Mouse (Mus musculus): ENCODE results near the gene Cldn4. TPM values are rescaled to one million over a fixed set of nuclear protein-coding genes. Genes with fewer than 3 reads are reported as not detected.

The Cldn4 gene
- polyA plus RNA-seq, 1 experiment from 2014 or later = 52.1 TPM

- ATAC-seq (ENCODE audit: insufficient number of reproducible peaks, low FRiP score, low TSS enrichment, low read depth) = no peak
- Histone ChIP-seq H3K27ac (replicated peaks) (no peak overlapping the region), H3K27me3 (no peaks in the 10 kb centered on the region), H3K36me3 (no peaks in the 10 kb centered on the region), H3K9ac (no peak overlapping the region), H3K4me3 (replicated peaks) (no peak overlapping the region), H3K4me1 (no peaks in the 10 kb centered on the region), H3K9me3 (replicated peaks) (0 out of 2 replicates have a peak, but pooled peaks cover 4% of the 10 kb centered on the region), H3K4me2 (replicated peaks) (no peak overlapping the region)
- 74% methylated on average over 3 of the region's 3 CpGs for WGBS
Measured at GRCm38 (mm10) chr5:134913352-134913751, 33.4 kb downstream of the Cldn4 start.

DNA sequence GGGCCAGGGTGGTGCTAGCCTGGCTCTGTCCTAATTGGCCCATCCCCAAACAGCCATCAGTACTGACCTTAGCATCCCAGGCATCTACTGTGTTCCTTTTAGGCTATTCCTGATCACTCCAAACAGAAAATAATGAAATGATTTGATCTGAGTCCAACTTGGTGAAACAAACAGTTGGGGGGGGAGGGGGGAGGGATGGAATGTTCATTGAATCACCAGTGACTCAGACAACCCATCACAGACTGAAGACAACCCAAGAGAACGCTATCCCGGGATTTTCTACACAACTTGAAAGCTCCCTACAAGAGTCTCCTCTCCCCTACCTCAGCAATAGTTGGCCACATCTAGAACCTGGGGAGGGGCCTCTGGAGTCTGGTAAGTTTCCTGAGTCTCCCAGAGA is 34.8 kb downstream of the Cldn4 start:
- H3K4me3 ChIP-seq (replicated peaks) = no peak overlapping the region
- H3K9ac ChIP-seq = no peak overlapping the region
- no peak overlapping the region for H3K27ac ChIP-seq (replicated peaks)
- H3K4me2 ChIP-seq (replicated peaks) = no peak overlapping the region
- H3K9me3 ChIP-seq (replicated peaks) = no peaks in the 10 kb centered on the region
- H3K36me3 ChIP-seq = no peaks in the 10 kb centered on the region
- H3K27me3 ChIP-seq = no peaks in the 10 kb centered on the region
- 0 out of 2 replicates have a peak, but pooled peaks cover 2% of the 10 kb centered on the region for H3K4me1 ChIP-seq
- 84% methylated on average over 2 of the region's 2 CpGs for WGBS
- no peak for ATAC-seq (ENCODE audit: insufficient number of reproducible peaks, low FRiP score, low TSS enrichment, low read depth)

- peak; percentile 73 for ATAC-seq (ENCODE audit: insufficient number of reproducible peaks, low FRiP score, low TSS enrichment, low read depth)
- H3K36me3 ChIP-seq = no peaks in the 10 kb centered on the region
- no peak overlapping the region for H3K9ac ChIP-seq
- no peaks in the 10 kb centered on the region for H3K9me3 ChIP-seq (replicated peaks)
- 0 out of 2 replicates have a peak, but pooled peaks cover 3% of the 10 kb centered on the region for H3K4me1 ChIP-seq
- no peak overlapping the region for H3K4me2 ChIP-seq (replicated peaks)
- no peak overlapping the region for H3K4me3 ChIP-seq (replicated peaks)
- no peaks in the 10 kb centered on the region for H3K27me3 ChIP-seq
- under 1% methylated on average over 13 of the region's 13 CpGs for WGBS
- no peak overlapping the region for H3K27ac ChIP-seq (replicated peaks)
Measured at GRCm38 (mm10) chr5:134907135-134907534, 39.6 kb downstream of the Cldn4 start.

DNA sequence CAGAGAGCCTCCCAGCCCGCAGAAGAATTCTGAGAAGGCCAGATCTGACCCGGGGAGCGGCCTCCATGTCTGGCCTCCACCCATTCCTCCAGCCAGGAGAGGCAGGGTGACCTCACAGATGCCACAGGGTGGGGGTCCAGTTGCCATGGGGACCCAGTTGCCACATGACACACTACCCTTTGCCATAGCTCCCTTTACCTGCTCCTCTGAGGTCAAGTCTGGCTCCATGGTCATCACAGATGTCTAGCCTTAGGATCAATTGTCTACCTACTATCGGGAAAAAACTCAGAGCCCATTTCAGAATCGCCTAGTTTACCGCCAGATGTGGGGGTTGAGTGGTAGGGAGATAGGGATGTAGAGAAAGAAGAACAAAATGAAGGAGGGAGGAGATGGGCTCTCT is 40.1 kb downstream of the Cldn4 start, which contains the start of gene Tmem270:
Tmem270 (minus strand) TSS at position 101 of the 400 bp plus-strand sequence.
- ATAC-seq (ENCODE audit: insufficient number of reproducible peaks, low FRiP score, low TSS enrichment, low read depth) = no peak
- Histone ChIP-seq H3K9ac (no peak within 1 kb of the TSS), H3K9me3 (replicated peaks) (no peaks in the 10 kb centered on the region), H3K27ac (replicated peaks) (no peak within 1 kb of the TSS), H3K4me1 (0 out of 2 replicates have a peak, but pooled peaks cover 3% of the 10 kb centered on the region), H3K36me3 (no peaks in the 10 kb centered on the region), H3K4me2 (replicated peaks) (no peak within 1 kb of the TSS), H3K27me3 (no peaks in the 10 kb centered on the region), H3K4me3 (replicated peaks) (no peak within 1 kb of the TSS)
- 83% methylated on average over 6 of the region's 6 CpGs for WGBS

DNA sequence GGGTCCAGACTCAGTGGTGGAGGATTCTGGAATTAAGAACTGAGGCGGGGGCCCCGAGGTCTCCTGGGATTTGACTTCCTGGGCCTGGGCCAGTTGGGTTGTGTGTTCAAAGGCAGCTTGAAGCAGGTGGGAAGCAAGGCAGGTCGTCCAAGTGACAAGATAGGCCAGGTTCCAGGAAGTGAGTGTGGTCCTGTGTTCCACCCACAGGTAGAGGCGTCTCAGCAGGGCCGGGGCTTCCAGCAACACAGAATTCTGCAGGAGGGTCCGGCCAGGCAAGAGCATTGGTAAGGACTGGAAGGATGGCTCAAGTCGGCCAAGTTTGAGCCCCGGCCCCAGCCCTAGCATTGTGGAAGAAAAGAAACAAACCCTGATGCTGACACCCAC is 45.1 kb downstream of the Cldn4 start:
- no peak overlapping the region for H3K27ac ChIP-seq (replicated peaks)
- WGBS = 65% methylated on average over 8 of the region's 8 CpGs
- no peak overlapping the region for H3K4me3 ChIP-seq (replicated peaks)
- H3K4me1 ChIP-seq = peaks cover 21% of the 10 kb centered on the region
- no peaks in the 10 kb centered on the region for H3K36me3 ChIP-seq
- H3K4me2 ChIP-seq (replicated peaks) = no peak overlapping the region
- H3K9me3 ChIP-seq (replicated peaks) = no peaks in the 10 kb centered on the region
- no peak overlapping the region for H3K9ac ChIP-seq
- H3K27me3 ChIP-seq = no peaks in the 10 kb centered on the region; the same call in 1 of the 2 replicates
- no peak for ATAC-seq (ENCODE audit: insufficient number of reproducible peaks, low FRiP score, low TSS enrichment, low read depth)

GRCm38 (mm10) chr5:134901012-134901643 is 45.6 kb downstream of the Cldn4 start:
- ATAC-seq (ENCODE audit: insufficient number of reproducible peaks, low FRiP score, low TSS enrichment, low read depth) = no peak
- WGBS = 30% methylated on average over 12 of the region's 12 CpGs

GRCm38 (mm10) chr5:134897596-134897995 is 49.1 kb downstream of the Cldn4 start:
- no peaks in the 10 kb centered on the region; the same call in 1 of the 2 replicates for H3K27me3 ChIP-seq
- H3K36me3 ChIP-seq = no peaks in the 10 kb centered on the region
- no peaks in the 10 kb centered on the region for H3K9me3 ChIP-seq (replicated peaks)
- H3K4me2 ChIP-seq (replicated peaks) = no peak overlapping the region
- H3K4me1 ChIP-seq = peaks cover 49% of the 10 kb centered on the region
- H3K27ac ChIP-seq (replicated peaks) = peak overlapping the region; percentile 48
- no peak overlapping the region for H3K9ac ChIP-seq
- H3K4me3 ChIP-seq (replicated peaks) = no peak overlapping the region
- WGBS = 63% methylated on average over 17 of the region's 17 CpGs
- no peak for ATAC-seq (ENCODE audit: insufficient number of reproducible peaks, low FRiP score, low TSS enrichment, low read depth)

More at GRCm38 (mm10) chr5:134901012-134901643, 45.6 kb downstream of the Cldn4 start:
- Histone ChIP-seq H3K9me3 (replicated peaks) (no peaks in the 10 kb centered on the region), H3K4me1 (peaks cover 24% of the 10 kb centered on the region), H3K36me3 (no peaks in the 10 kb centered on the region), H3K4me3 (replicated peaks) (no peak overlapping the region), H3K27me3 (no peaks in the 10 kb centered on the region; the same call in 1 of the 2 replicates), H3K4me2 (replicated peaks) (no peak overlapping the region), H3K9ac (no peak overlapping the region), H3K27ac (replicated peaks) (no peak overlapping the region)

GRCm38 (mm10) chr5:134896965-134897364 is 49.8 kb downstream of the Cldn4 start:
- peaks cover 49% of the 10 kb centered on the region for H3K4me1 ChIP-seq

GRCm38 (mm10) chr5:134895291-134895690 is 51.4 kb downstream of the Cldn4 start:
- no peak overlapping the region for H3K9ac ChIP-seq
- H3K4me3 ChIP-seq (replicated peaks) = no peak overlapping the region
- H3K4me2 ChIP-seq (replicated peaks) = no peak overlapping the region
- H3K27me3 ChIP-seq = no peaks in the 10 kb centered on the region; the same call in 1 of the 2 replicates
- peak overlapping the region; percentile 77 for H3K27ac ChIP-seq (replicated peaks)
- no peaks in the 10 kb centered on the region for H3K36me3 ChIP-seq
- H3K4me1 ChIP-seq = peaks cover 52% of the 10 kb centered on the region
- H3K9me3 ChIP-seq (replicated peaks) = no peaks in the 10 kb centered on the region
- ATAC-seq (ENCODE audit: insufficient number of reproducible peaks, low FRiP score, low TSS enrichment, low read depth) = peak; percentile 82
- 27% methylated on average over 8 of the region's 8 CpGs for WGBS

More at GRCm38 (mm10) chr5:134896965-134897364, 49.8 kb downstream of the Cldn4 start:
- H3K9me3 ChIP-seq (replicated peaks) = no peaks in the 10 kb centered on the region
- H3K27ac ChIP-seq (replicated peaks) = no peak overlapping the region; the same call in 1 of the 2 replicates
- no peak for ATAC-seq (ENCODE audit: insufficient number of reproducible peaks, low FRiP score, low TSS enrichment, low read depth)
- no peaks in the 10 kb centered on the region for H3K36me3 ChIP-seq
- H3K4me2 ChIP-seq (replicated peaks) = no peak overlapping the region
- H3K9ac ChIP-seq = no peak overlapping the region
- 76% methylated on average over 8 of the region's 8 CpGs for WGBS
- H3K4me3 ChIP-seq (replicated peaks) = no peak overlapping the region
- no peaks in the 10 kb centered on the region; the same call in 1 of the 2 replicates for H3K27me3 ChIP-seq

Other genes starting within 250 kb of the Cldn4 start
- 289 and 312 TPM in 2 replicates for gene Eln, start 199.6 kb downstream of the Cldn4 start, polyA plus RNA-seq (2015; fragmentation: Nextera tagmentation; extraction: Ambion mirVana)
- gene Tmem270, start 40.2 kb downstream of the Cldn4 start, polyA plus RNA-seq (2015; fragmentation: Nextera tagmentation; extraction: Ambion mirVana) = not detected in 2 replicates
- gene Cldn13, start 31.4 kb downstream of the Cldn4 start, polyA plus RNA-seq (2015; fragmentation: Nextera tagmentation; extraction: Ambion mirVana) = 0.16 TPM in 1 of 2 replicates, not detected in the other
- gene Mettl27, start 14.6 kb downstream of the Cldn4 start, polyA plus RNA-seq (2015; fragmentation: Nextera tagmentation; extraction: Ambion mirVana) = 20.1 and 20.4 TPM in 2 replicates
- 39.7 and 50.9 TPM in 2 replicates for gene Cldn3, start 39.3 kb upstream of the Cldn4 start, polyA plus RNA-seq (2015; fragmentation: Nextera tagmentation; extraction: Ambion mirVana)
- 66.0 and 68.9 TPM in 2 replicates for gene Abhd11, start 62.2 kb upstream of the Cldn4 start, polyA plus RNA-seq (2015; fragmentation: Nextera tagmentation; extraction: Ambion mirVana)
- gene Stx1a, start 76.5 kb upstream of the Cldn4 start, polyA plus RNA-seq (2015; fragmentation: Nextera tagmentation; extraction: Ambion mirVana) = 16.2 and 19.7 TPM in 2 replicates
- gene Dnajc30, start 117.3 kb upstream of the Cldn4 start, polyA plus RNA-seq (2015; fragmentation: Nextera tagmentation; extraction: Ambion mirVana) = 32.9 and 36.3 TPM in 2 replicates
- 102 and 115 TPM in 2 replicates for gene Bud23, start 118.0 kb upstream of the Cldn4 start, polyA plus RNA-seq (2015; fragmentation: Nextera tagmentation; extraction: Ambion mirVana)
- gene Vps37d, start 131.3 kb upstream of the Cldn4 start, polyA plus RNA-seq (2015; fragmentation: Nextera tagmentation; extraction: Ambion mirVana) = 12.6 and 12.9 TPM in 2 replicates
- gene Mlxipl, start 143.0 kb upstream of the Cldn4 start, polyA plus RNA-seq (2015; fragmentation: Nextera tagmentation; extraction: Ambion mirVana) = 0.80 and 1.4 TPM in 2 replicates
- 25.9 and 28.3 TPM in 2 replicates for gene Tbl2, start 202.7 kb upstream of the Cldn4 start, polyA plus RNA-seq (2015; fragmentation: Nextera tagmentation; extraction: Ambion mirVana)
- gene Bcl7b, start 221.3 kb upstream of the Cldn4 start, polyA plus RNA-seq (2015; fragmentation: Nextera tagmentation; extraction: Ambion mirVana) = 48.9 and 51.2 TPM in 2 replicates
- 36.2 and 42.4 TPM in 2 replicates for gene Baz1b, start 240.3 kb upstream of the Cldn4 start, polyA plus RNA-seq (2015; fragmentation: Nextera tagmentation; extraction: Ambion mirVana)

All from embryonic facial prominence, embryonic 15.5 days (tissue).